Mouse (Mus musculus): ENCODE data around the gene Rora. TPM values are rescaled to one million over a fixed set of nuclear protein-coding genes. Genes with fewer than 3 reads are reported as not detected.
A peak's percentile ranks its signal among the peaks of the same experiment; 100 is the strongest.

Gene Rora
- 5.5 and 11.7 TPM in 2 replicates for polyA plus RNA-seq (2012; rRNA removed)

GRCm38 (mm10) chr9:68653211-68654038, at the start of gene Rora:
Rora (plus strand) TSS chr9:68653786.
- TF ChIP-seq CTCF (IDR thresholded peaks at IDR 0.05; ENCODE audit: borderline replicate concordance, extremely low read depth, insufficient read depth, insufficient read length) (peak; percentile 21; the same call in 1 of the 2 replicates), POLR2A (IDR thresholded peaks at IDR 0.05; ENCODE audit: borderline replicate concordance, extremely low read depth, insufficient read depth, insufficient read length, poor library complexity, severe bottlenecking) (peak; percentile 36; the same call in 1 of the 2 replicates)
- DNase-seq (ENCODE audit: low read depth) = peak; percentile 92

- no peak for TF ChIP-seq POLR2A (IDR thresholded peaks at IDR 0.05; ENCODE audit: borderline replicate concordance, extremely low read depth, insufficient read depth, insufficient read length, poor library complexity, severe bottlenecking)
- no peak for TF ChIP-seq CTCF (IDR thresholded peaks at IDR 0.05; ENCODE audit: borderline replicate concordance, extremely low read depth, insufficient read depth, insufficient read length)
- DNase-seq (ENCODE audit: low read depth) = no peak
Observed at GRCm38 (mm10) chr9:68614006-68614405, 39.6 kb upstream of the Rora start.

GRCm38 (mm10) chr9:68617116-68617515, 36.5 kb upstream of the Rora start:
- no peak for TF ChIP-seq POLR2A (IDR thresholded peaks at IDR 0.05; ENCODE audit: borderline replicate concordance, extremely low read depth, insufficient read depth, insufficient read length, poor library complexity, severe bottlenecking)
- no peak for TF ChIP-seq CTCF (IDR thresholded peaks at IDR 0.05; ENCODE audit: borderline replicate concordance, extremely low read depth, insufficient read depth, insufficient read length)
- no peak for DNase-seq (ENCODE audit: low read depth)

GRCm38 (mm10) chr9:68620036-68620435, 33.5 kb upstream of the Rora start:
- no peak for TF ChIP-seq POLR2A (IDR thresholded peaks at IDR 0.05; ENCODE audit: borderline replicate concordance, extremely low read depth, insufficient read depth, insufficient read length, poor library complexity, severe bottlenecking)
- TF ChIP-seq CTCF (IDR thresholded peaks at IDR 0.05; ENCODE audit: borderline replicate concordance, extremely low read depth, insufficient read depth, insufficient read length) = no peak
- no peak for DNase-seq (ENCODE audit: low read depth)

- TF ChIP-seq CTCF (IDR thresholded peaks at IDR 0.05; ENCODE audit: borderline replicate concordance, extremely low read depth, insufficient read depth, insufficient read length) (no peak), POLR2A (IDR thresholded peaks at IDR 0.05; ENCODE audit: borderline replicate concordance, extremely low read depth, insufficient read depth, insufficient read length, poor library complexity, severe bottlenecking) (no peak)
- no peak for DNase-seq (ENCODE audit: low read depth)
Observed at GRCm38 (mm10) chr9:68620441-68620840, 33.1 kb upstream of the Rora start.

- TF ChIP-seq CTCF (IDR thresholded peaks at IDR 0.05; ENCODE audit: borderline replicate concordance, extremely low read depth, insufficient read depth, insufficient read length) (no peak), POLR2A (IDR thresholded peaks at IDR 0.05; ENCODE audit: borderline replicate concordance, extremely low read depth, insufficient read depth, insufficient read length, poor library complexity, severe bottlenecking) (no peak)
- no peak for DNase-seq (ENCODE audit: low read depth)
Observed at GRCm38 (mm10) chr9:68624981-68625380, 28.6 kb upstream of the Rora start.

- DNase-seq (ENCODE audit: low read depth) = no peak
- no peak for TF ChIP-seq POLR2A (IDR thresholded peaks at IDR 0.05; ENCODE audit: borderline replicate concordance, extremely low read depth, insufficient read depth, insufficient read length, poor library complexity, severe bottlenecking)
Observed at GRCm38 (mm10) chr9:68637301-68637700, 16.3 kb upstream of the Rora start.

- TF ChIP-seq POLR2A (IDR thresholded peaks at IDR 0.05; ENCODE audit: borderline replicate concordance, extremely low read depth, insufficient read depth, insufficient read length, poor library complexity, severe bottlenecking) (no peak), CTCF (IDR thresholded peaks at IDR 0.05; ENCODE audit: borderline replicate concordance, extremely low read depth, insufficient read depth, insufficient read length) (no peak)
- DNase-seq (ENCODE audit: low read depth) = peak; percentile 79
Observed at GRCm38 (mm10) chr9:68641123-68641522, 12.5 kb upstream of the Rora start.

GRCm38 (mm10) chr9:68648061-68648460, 5.5 kb upstream of the Rora start:
- no peak for DNase-seq (ENCODE audit: low read depth)
- TF ChIP-seq POLR2A (IDR thresholded peaks at IDR 0.05; ENCODE audit: borderline replicate concordance, extremely low read depth, insufficient read depth, insufficient read length, poor library complexity, severe bottlenecking) (no peak), CTCF (IDR thresholded peaks at IDR 0.05; ENCODE audit: borderline replicate concordance, extremely low read depth, insufficient read depth, insufficient read length) (no peak)

- no peak for DNase-seq (ENCODE audit: low read depth)
- no peak for TF ChIP-seq CTCF (IDR thresholded peaks at IDR 0.05; ENCODE audit: borderline replicate concordance, extremely low read depth, insufficient read depth, insufficient read length)
- TF ChIP-seq POLR2A (IDR thresholded peaks at IDR 0.05; ENCODE audit: borderline replicate concordance, extremely low read depth, insufficient read depth, insufficient read length, poor library complexity, severe bottlenecking) = no peak
Observed at GRCm38 (mm10) chr9:68654039-68654332, 400 bp downstream of the Rora start.

GRCm38 (mm10) chr9:68654333-68655017, 889 bp downstream of the Rora start:
- DNase-seq (ENCODE audit: low read depth) = peak; percentile 49
- TF ChIP-seq POLR2A (IDR thresholded peaks at IDR 0.05; ENCODE audit: borderline replicate concordance, extremely low read depth, insufficient read depth, insufficient read length, poor library complexity, severe bottlenecking) (no peak), CTCF (IDR thresholded peaks at IDR 0.05; ENCODE audit: borderline replicate concordance, extremely low read depth, insufficient read depth, insufficient read length) (no peak)

Measured in brain, embryonic 14.5 days (tissue).